Mouse (Mus musculus) cortical plate, adult 2 months (tissue): ENCODE measurements at regions not wholly inside any gene's neighbourhood (a gene's known extent, or its start where the extent isn't known, plus 50 kb on each side); places are given as distances from the start of the nearest gene placed in this dataset.

Source experiments
- CTCF ChIP-seq: fragments of 200-500 bp; IDR thresholded peaks from 2 replicates; pipeline ENCODE4 v1.5.1; 2011; ENCODE audit warnings: mild to moderate bottlenecking, control low read depth, low read length; ENCODE audit not compliant: insufficient read depth; ENCODE audit errors: extremely low read depth
- POLR2A ChIP-seq: fragments of 200-500 bp; IDR thresholded peaks from 2 replicates; pipeline ENCODE4 v1.6.1; 2011; ENCODE audit warnings: mild to moderate bottlenecking, low read length, control low read depth; ENCODE audit not compliant: insufficient read depth; ENCODE audit errors: extremely low read depth

- no peak for TF ChIP-seq POLR2A
- TF ChIP-seq CTCF, result no peak
Measured at GRCm38 (mm10) chr4:131118586-131118985, 174.4 kb downstream of the Matn1 start.
